Mouse (Mus musculus) lung, embryonic 16.5 days (tissue): ENCODE results near the gene Lad1. TPM values are rescaled to one million over a fixed set of nuclear protein-coding genes. Genes with fewer than 3 reads are reported as not detected.

Experiments
- ATAC-seq: fragments of 200-750 bp; cut with Nextera tagmentation; 2 replicates; pipeline ENCODE4 v1.8.0; 2017; ENCODE audit warnings: low read depth, mild to moderate bottlenecking, moderate library complexity
- H3K27ac ChIP-seq: fragments of 300-500 bp; sonication (generic); 2 replicates; pipeline ENCODE4 v1.5.1; 2014; ENCODE audit warnings: mild to moderate bottlenecking, control low read depth, low read length
- H3K27me3 ChIP-seq: fragments of 300-500 bp; sonication (generic); 2 replicates; pipeline ENCODE4 v1.6.1; 2014; ENCODE audit warnings: low read depth, low read length, mixed read lengths; ENCODE audit not compliant: control insufficient read depth, insufficient read depth
- H3K36me3 ChIP-seq: fragments of 300-500 bp; sonication (generic); 2 replicates; pipeline ENCODE4 v1.6.1; 2014; ENCODE audit warnings: low read length; ENCODE audit not compliant: control insufficient read depth, insufficient read depth
- H3K4me1 ChIP-seq: fragments of 300-500 bp; sonication (generic); replicated peaks from 2 replicates; pipeline ENCODE4 v1.6.1; 2014; ENCODE audit warnings: low read length, mixed read lengths; ENCODE audit not compliant: control insufficient read depth, insufficient read depth
- H3K4me2 ChIP-seq: fragments of 300-500 bp; sonication (generic); 2 replicates; pipeline ENCODE4 v1.6.1; 2014; ENCODE audit warnings: low read depth, low read length, control low read depth
- H3K4me3 ChIP-seq: fragments of 300-500 bp; sonication (generic); 2 replicates; pipeline ENCODE4 v1.5.1; 2014; ENCODE audit warnings: mild to moderate bottlenecking, low read length, control low read depth
- H3K9ac ChIP-seq: fragments of 300-500 bp; sonication (generic); 2 replicates; pipeline ENCODE4 v1.6.1; 2014; ENCODE audit warnings: low read length, control low read depth
- H3K9me3 ChIP-seq: fragments of 300-500 bp; sonication (generic); 2 replicates; pipeline ENCODE4 v1.6.1; 2016; ENCODE audit warnings: low read length; ENCODE audit not compliant: control insufficient read depth
- WGBS: fragments of 180-500 bp; shearing (Covaris S2); extraction: QIAGEN DNeasy Blood & Tissue Kit; methylation state at CpG from one replicate; pipeline ENCODE4 v1.1.7; 2014; 5-methylcytosine and 5-hydroxymethylcytosine counted together
- polyA plus RNA-seq: library from polyadenylated mRNA; unstranded; fragments of >200 nt; fragmentation: Nextera tagmentation; extraction: Ambion mirVana; gene quantifications from 2 replicates; pipeline ENCODE4 v1.2.1, GENCODE M21; 2015

Lad1 gene
- polyA plus RNA-seq, 1 experiment from 2014 or later, result 16.2 TPM

DNA sequence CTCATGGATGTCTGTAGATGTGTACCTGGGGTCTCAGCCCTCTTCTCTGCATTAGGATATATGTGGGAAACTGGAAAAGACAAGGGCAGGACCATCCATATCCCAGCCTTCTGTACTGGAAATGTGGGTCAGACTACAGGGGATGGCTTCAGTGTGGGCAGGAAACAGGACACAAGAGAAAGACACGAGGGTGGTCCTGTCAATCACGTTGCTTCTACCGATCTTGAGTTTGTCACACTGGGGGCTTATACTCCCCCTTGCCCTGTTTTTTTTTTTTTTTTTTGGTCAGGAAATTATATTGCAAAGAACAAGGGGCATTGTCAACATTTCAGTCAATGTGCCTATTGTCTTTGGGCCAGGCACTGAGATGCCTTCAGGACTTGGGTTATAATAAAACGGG, 20.2 kb downstream of the Lad1 start:
- Histone ChIP-seq H3K27me3 (no peaks in the 10 kb centered on the region), H3K4me3 (no peak overlapping the region), H3K9me3 (no peaks in the 10 kb centered on the region), H3K36me3 (no peaks in the 10 kb centered on the region), H3K4me1 (peaks cover 6% of the 10 kb centered on the region; the same call in 1 of the 2 replicates), H3K9ac (no peak overlapping the region), H3K27ac (no peak overlapping the region), H3K4me2 (no peak overlapping the region)
- ATAC-seq, result no peak
- WGBS, result 60% methylated on average over 4 of the region's 4 CpGs

DNA sequence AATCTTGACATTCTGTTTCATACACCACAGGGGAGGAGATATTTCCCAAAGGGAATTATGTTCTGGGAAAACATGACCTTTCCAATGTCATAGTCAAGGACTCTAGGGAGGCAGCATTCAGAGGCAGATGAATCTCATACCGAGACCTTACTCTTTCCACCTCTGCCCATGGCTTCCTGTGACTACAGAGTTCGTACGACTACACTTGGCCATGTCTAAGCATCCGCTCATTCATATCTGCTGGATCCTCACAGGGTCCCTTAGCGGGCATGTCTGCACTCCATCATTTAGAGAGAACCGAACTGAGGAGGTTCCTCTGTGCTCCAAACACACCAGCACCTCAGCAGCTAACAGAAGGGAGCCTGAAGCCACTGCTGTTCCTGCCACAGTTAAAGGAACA, 20.7 kb downstream of the Lad1 start:
- no peaks in the 10 kb centered on the region for H3K36me3 ChIP-seq
- H3K27ac ChIP-seq, result no peak overlapping the region
- H3K9me3 ChIP-seq, result no peaks in the 10 kb centered on the region
- H3K4me1 ChIP-seq, result peaks cover 6% of the 10 kb centered on the region; the same call in 1 of the 2 replicates
- H3K9ac ChIP-seq, result no peak overlapping the region
- no peaks in the 10 kb centered on the region for H3K27me3 ChIP-seq
- ATAC-seq, result no peak
- H3K4me3 ChIP-seq, result no peak overlapping the region
- 86% methylated on average over 6 of the region's 6 CpGs for whole genome bisulfite sequencing
- no peak overlapping the region for H3K4me2 ChIP-seq

DNA sequence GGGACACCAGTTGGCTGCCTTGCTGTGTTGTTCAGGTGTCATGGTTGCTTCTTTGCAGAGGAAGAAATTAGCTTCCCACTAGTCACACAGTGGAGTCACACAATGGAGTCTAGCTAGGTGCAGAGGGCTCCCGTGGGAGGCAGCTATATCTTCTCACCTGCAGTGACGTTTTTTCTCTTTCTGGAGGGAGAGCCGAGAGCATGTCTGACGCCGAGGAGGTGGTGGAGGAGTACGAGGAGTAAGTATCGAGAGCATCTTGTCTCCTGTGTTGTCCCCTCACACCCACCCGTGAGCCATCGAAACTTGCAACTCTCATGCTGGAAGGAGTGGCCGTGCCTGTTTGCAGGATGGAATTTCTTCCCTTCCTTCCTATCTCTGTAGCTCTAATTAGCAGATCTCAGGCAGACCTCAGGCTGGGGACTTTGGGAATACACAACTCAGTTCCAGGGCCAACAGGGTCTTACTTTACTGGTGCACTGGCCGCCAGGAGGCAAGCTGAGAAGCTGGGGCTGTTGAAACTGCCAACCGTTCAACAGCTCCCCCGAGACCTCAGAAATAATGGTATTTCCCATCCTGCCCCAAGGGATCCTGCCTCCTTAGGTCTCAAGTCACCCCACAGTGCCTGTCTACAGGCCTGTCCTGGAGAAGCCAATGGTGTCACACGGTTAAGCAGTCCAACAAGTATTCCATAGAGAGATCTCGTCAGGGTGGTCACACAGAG, 22.4 kb downstream of the Lad1 start:
- ATAC-seq, result no peak
- H3K4me3 ChIP-seq, result no peak overlapping the region
- no peak overlapping the region for H3K27ac ChIP-seq
- no peak overlapping the region for H3K9ac ChIP-seq
- no peaks in the 10 kb centered on the region for H3K9me3 ChIP-seq
- no peak overlapping the region for H3K4me2 ChIP-seq
- H3K4me1 ChIP-seq, result peaks cover 11% of the 10 kb centered on the region
- no peaks in the 10 kb centered on the region for H3K36me3 ChIP-seq
- H3K27me3 ChIP-seq, result no peaks in the 10 kb centered on the region
- WGBS, result 59% methylated on average over 15 of the region's 15 CpGs

DNA sequence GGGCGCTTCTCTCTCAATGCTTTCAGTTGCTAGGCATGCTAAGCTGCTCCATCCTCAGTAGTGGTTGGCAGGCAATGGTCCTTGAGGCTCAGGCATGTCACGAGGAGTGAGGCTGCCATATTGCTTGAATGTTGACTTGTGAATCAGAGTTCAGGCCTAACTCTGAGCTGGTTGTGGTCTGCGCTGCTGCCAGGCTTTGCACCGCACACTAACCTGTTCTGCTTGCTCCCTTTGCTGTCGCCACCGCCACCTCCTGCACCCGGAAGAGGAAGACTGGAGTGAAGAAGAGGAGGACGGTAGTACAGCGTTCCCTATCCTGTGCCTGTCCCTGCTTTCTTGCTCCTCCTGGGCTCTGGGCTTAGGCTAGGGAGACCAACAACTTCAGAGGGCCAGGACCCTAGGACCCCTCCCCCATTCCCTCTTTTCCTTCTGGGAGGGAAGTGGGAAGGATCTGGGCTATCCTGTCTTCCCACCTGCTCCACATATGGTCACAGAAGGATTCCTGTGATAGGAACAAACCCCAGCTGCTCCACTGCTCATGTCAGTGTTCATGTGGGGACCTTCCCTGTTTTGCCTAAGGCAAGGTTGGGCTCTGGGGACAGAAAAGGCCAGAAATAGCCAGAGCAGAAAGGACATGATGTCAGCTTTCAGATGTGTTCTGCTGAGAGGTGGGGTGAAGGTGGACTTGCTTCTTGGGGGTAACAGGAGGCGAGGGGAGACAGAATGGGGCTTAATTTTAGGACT, 25.3 kb downstream of the Lad1 start:
- 82% methylated on average over 10 of the region's 10 CpGs for WGBS
- Histone ChIP-seq H3K4me1 (peaks cover 5% of the 10 kb centered on the region), H3K4me2 (no peak overlapping the region), H3K4me3 (no peak overlapping the region), H3K9ac (no peak overlapping the region), H3K27ac (no peak overlapping the region), H3K27me3 (no peaks in the 10 kb centered on the region), H3K36me3 (no peaks in the 10 kb centered on the region), H3K9me3 (no peaks in the 10 kb centered on the region)
- ATAC-seq, result no peak

DNA sequence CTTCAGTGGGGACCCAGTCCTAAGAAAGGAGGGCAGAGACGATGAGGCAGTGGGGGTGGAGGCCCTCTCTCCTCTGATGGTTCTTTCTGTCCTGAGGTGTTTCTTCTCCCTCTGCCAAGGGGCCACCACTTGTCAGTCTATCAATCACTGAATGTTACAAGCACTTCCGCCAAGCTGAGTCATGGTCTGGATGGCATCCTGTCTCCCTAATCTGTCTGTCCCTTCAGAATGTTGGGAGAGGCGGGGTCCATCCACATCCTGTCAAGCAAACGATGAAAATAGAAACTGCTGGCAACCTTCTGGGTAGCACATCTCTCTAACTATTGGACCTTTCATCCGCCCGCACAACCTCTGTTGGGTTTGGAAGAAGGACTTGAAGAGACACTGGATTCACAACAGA, 26.1 kb downstream of the Lad1 start:
- Histone ChIP-seq H3K27me3 (no peaks in the 10 kb centered on the region), H3K4me3 (no peak overlapping the region), H3K4me2 (no peak overlapping the region), H3K4me1 (peaks cover 5% of the 10 kb centered on the region), H3K9ac (no peak overlapping the region), H3K27ac (no peak overlapping the region), H3K9me3 (no peaks in the 10 kb centered on the region), H3K36me3 (no peaks in the 10 kb centered on the region)
- WGBS, result 37% methylated on average over 6 of the region's 6 CpGs
- peak; percentile 60 for ATAC-seq

DNA sequence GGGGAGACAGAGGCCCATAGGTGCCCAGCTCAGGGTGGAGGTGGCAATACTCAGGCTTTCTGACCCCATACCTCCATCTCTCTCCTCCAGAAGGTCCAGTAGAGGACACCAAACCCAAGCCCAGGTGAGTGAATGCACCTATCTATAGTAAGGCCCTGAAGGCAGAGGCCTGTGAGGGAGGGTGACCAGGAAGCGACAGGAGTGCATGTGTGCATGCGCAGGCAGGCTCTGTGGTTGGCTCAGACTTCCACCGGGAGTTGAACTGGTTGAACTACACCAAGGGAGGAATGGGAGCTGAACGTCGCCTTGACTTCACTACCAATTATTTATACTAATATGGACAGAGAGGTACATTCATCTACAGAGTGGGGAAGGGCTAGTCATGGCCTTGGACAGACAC, 28.2 kb downstream of the Lad1 start:
- Histone ChIP-seq H3K4me1 (peaks cover 5% of the 10 kb centered on the region), H3K27ac (no peak overlapping the region), H3K27me3 (no peaks in the 10 kb centered on the region), H3K9ac (no peak overlapping the region), H3K36me3 (no peaks in the 10 kb centered on the region), H3K4me2 (no peak overlapping the region), H3K4me3 (no peak overlapping the region), H3K9me3 (no peaks in the 10 kb centered on the region)
- ATAC-seq, result no peak
- WGBS, result 80% methylated on average over 5 of the region's 5 CpGs

DNA sequence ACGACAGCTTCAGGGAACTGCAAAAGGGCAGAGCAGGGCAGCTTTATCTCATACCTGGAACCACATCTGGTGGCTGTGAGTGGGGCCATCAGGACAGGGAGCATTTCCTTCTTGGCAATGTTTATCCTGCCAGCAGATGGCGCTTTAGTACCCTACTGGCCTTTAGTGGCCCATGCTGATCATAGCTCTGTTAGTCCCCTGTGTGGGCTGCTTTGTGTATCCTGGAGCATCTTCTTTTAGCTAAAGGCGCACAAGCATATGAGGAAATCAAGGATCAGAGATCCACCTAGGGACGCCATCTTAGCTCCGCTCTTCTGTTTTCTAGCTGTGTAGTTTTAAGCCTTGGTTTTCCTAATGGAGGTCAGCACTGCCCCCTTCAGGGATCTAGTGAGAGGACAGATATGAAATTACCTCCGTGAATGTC, 28.8 kb downstream of the Lad1 start:
- H3K36me3 ChIP-seq, result no peaks in the 10 kb centered on the region
- no peak overlapping the region for H3K27ac ChIP-seq
- H3K27me3 ChIP-seq, result no peaks in the 10 kb centered on the region
- H3K9me3 ChIP-seq, result no peaks in the 10 kb centered on the region
- 0 out of 2 replicates have a peak, but pooled peaks have one; percentile 15 for ATAC-seq
- 28% methylated on average over 6 of the region's 6 CpGs for WGBS
- H3K4me1 ChIP-seq, result peaks cover 5% of the 10 kb centered on the region
- no peak overlapping the region for H3K4me2 ChIP-seq
- no peak overlapping the region for H3K4me3 ChIP-seq
- H3K9ac ChIP-seq, result no peak overlapping the region

DNA sequence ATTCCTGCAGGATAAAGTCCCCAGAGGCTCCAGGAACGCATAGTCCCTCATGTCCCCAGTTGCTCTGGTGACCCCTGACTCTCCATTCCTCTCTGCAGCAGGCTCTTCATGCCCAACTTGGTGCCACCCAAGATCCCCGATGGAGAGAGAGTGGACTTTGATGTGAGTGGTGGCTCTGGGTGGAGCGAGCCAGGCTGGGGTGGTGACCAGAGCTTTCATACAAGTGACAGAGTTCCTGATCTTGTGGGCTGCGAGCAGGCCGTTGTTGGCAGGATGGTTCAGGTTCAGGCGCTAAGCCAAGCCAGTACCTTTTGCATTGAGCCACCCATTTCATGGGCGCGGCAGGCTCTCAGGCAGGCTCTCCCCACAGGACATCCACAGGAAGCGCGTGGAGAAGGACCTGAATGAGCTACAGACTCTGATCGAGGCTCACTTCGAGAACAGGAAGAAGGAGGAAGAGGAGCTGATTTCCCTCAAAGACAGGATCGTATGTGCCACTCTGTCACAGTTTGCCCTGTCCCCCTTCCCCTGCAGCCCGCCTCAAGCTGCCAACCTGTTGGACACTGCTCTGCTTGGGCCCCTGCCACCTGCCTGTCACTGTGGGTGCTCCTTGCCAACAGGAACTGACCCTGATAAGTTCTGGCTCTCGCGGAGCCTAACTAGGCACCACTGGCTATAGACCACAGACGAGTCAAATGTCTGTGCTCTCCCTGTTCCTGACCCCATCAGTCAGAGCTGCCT, 29.4 kb downstream of the Lad1 start:
- Histone ChIP-seq H3K4me2 (no peak overlapping the region), H3K36me3 (no peaks in the 10 kb centered on the region), H3K4me1 (peaks cover 5% of the 10 kb centered on the region), H3K27ac (no peak overlapping the region), H3K27me3 (no peaks in the 10 kb centered on the region), H3K4me3 (no peak overlapping the region), H3K9ac (no peak overlapping the region), H3K9me3 (no peaks in the 10 kb centered on the region)
- no peak for ATAC-seq
- WGBS, result 76% methylated on average over 17 of the region's 17 CpGs
